Comparison of ENCODE assay signal across 8 mouse cellular contexts in the genomic region with DNA sequence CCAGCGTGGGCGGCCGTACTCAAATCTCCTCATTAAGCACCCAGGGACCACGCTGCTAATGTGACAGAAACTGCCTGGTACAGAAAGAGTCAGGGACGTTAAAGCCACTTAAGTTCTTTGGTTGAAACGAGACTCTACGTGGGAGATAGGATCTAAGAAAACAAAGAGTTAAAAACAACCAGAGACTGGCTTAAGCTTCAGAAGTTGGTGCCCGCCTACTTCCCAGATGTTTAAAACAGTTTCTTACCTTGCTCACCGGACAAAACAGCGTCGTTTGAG. TPM values are rescaled to one million over a fixed set of nuclear protein-coding genes. Genes with fewer than 3 reads are reported as not detected.
DNase-seq lines count a peak whose midpoint lies in the region; ATAC-seq and TF ChIP-seq lines count a peak whose summit lies in the region.

No protein-coding gene starts in this region.

- WGBS in embryonic facial prominence, embryonic 10.5 days, result 28% methylated on average over 11 of the region's 11 CpGs
- WGBS in midbrain, postnatal 0 days, result 35% methylated on average over 11 of the region's 11 CpGs

- H3K4me1 ChIP-seq in embryonic facial prominence, embryonic 10.5 days, result peaks cover 35% of the 10 kb centered on the region
- H3K4me1 ChIP-seq in midbrain, postnatal 0 days (ENCODE audit: insufficient read depth, low read length), result 0 out of 2 replicates have a peak, but pooled peaks cover 2% of the 10 kb centered on the region

- H3K36me3 ChIP-seq in embryonic facial prominence, embryonic 10.5 days (replicated peaks), result no peaks in the 10 kb centered on the region
- no peaks in the 10 kb centered on the region for H3K36me3 ChIP-seq in midbrain, postnatal 0 days (ENCODE audit: insufficient read depth, low read length)

- no peaks in the 10 kb centered on the region for H3K9me3 ChIP-seq in embryonic facial prominence, embryonic 10.5 days
- H3K9me3 ChIP-seq in midbrain, postnatal 0 days (ENCODE audit: low read length), result no peaks in the 10 kb centered on the region

- peak overlapping the region; percentile 28 for H3K4me2 ChIP-seq in midbrain, postnatal 0 days (ENCODE audit: low read depth, low read length, poor library complexity, severe bottlenecking)

- peak overlapping the region; percentile 59 for H3K27ac ChIP-seq in layer of hippocampus, adult 2 months
- H3K27ac ChIP-seq in embryonic facial prominence, embryonic 10.5 days (replicated peaks), result peak overlapping the region; percentile 63
- H3K27ac ChIP-seq in midbrain, postnatal 0 days (ENCODE audit: low read depth, low read length), result no peak overlapping the region

- no peaks in the 10 kb centered on the region for H3K27me3 ChIP-seq in embryonic facial prominence, embryonic 10.5 days (replicated peaks; ENCODE audit: low read depth, poor library complexity, severe bottlenecking)
- no peaks in the 10 kb centered on the region for H3K27me3 ChIP-seq in midbrain, postnatal 0 days (ENCODE audit: insufficient read depth, low read length)

- no peak for ATAC-seq in midbrain, postnatal 0 days (ENCODE audit: low FRiP score)

- no peak overlapping the region for H3K9ac ChIP-seq in midbrain, postnatal 0 days (replicated peaks; ENCODE audit: low read length, poor library complexity, severe bottlenecking)

- no peak for DNase-seq in layer of hippocampus, adult 2 months (ENCODE audit: low spot score in 2 of 2)
- no peak for DNase-seq in layer of hippocampus, adult 18-20 months (ENCODE audit: low spot score in 2 of 2)
- DNase-seq in embryonic facial prominence, embryonic 10.5 days (ENCODE audit: low spot score), result no peak
- peak; percentile 80 for DNase-seq in induced T-regulatory cell, adult 2 months (ENCODE audit: low read depth)
- DNase-seq in midbrain, postnatal 0 days (ENCODE audit: low spot score), result no peak
- no peak for DNase-seq in right cerebral cortex, adult 2 months (ENCODE audit: low spot score in 2 of 2)
- no peak for DNase-seq in kidney, adult 18-20 months
- DNase-seq in yolk sac, embryonic 10.5 days (ENCODE audit: low spot score), result no peak

- peak overlapping the region; percentile 49 for H3K4me3 ChIP-seq in layer of hippocampus, adult 2 months
- H3K4me3 ChIP-seq in embryonic facial prominence, embryonic 10.5 days, result peak overlapping the region; percentile 47
- peak overlapping the region; percentile 8; the same call in 1 of the 2 replicates for H3K4me3 ChIP-seq in midbrain, postnatal 0 days (ENCODE audit: low read depth, low read length)

- TF ChIP-seq CTCF in layer of hippocampus, adult 2 months (conservative IDR thresholded peaks at IDR 0.05), result no peak
- TF ChIP-seq CTCF in midbrain, postnatal 0 days (IDR thresholded peaks at IDR 0.05), result no peak

RNA-seq across cellular contexts. Expression of a gene that starts 0.9 kb away (rescaled TPM):
- under 1 TPM; 0.69 to 0.72 TPM for total RNA-seq in layer of hippocampus, adult 2 months (2021)
- total RNA-seq in layer of hippocampus, adult 18-20 months (2021), result 1 to 10 TPM in 1 of 2 experiments, under 1 TPM in 1; 0.58 to 1.4 TPM
- 0.35 and 0.98 TPM in 2 replicates for polyA plus RNA-seq in embryonic facial prominence, embryonic 10.5 days (2016; fragmentation: Nextera tagmentation; extraction: Ambion mirVana)
- total RNA-seq in midbrain, postnatal 0 days (2014; rRNA removed), result 0.82 and 0.85 TPM in 2 replicates
- polyA plus RNA-seq in midbrain, postnatal 0 days (2015; fragmentation: Nextera tagmentation; extraction: Ambion mirVana), result 1.1 and 1.2 TPM in 2 replicates

RNA-seq across cellular contexts. Expression of a gene that starts 37.4 kb away (rescaled TPM):
- not detected for total RNA-seq in layer of hippocampus, adult 2 months (2021)
- total RNA-seq in layer of hippocampus, adult 18-20 months (2021), result not detected
- not detected in 2 replicates for polyA plus RNA-seq in embryonic facial prominence, embryonic 10.5 days (2016; fragmentation: Nextera tagmentation; extraction: Ambion mirVana)
- 0.93 TPM in 1 of 2 replicates, not detected in the other for total RNA-seq in midbrain, postnatal 0 days (2014; rRNA removed)
- polyA plus RNA-seq in midbrain, postnatal 0 days (2015; fragmentation: Nextera tagmentation; extraction: Ambion mirVana), result 0.82 and 1.4 TPM in 2 replicates
